Mouse (Mus musculus) adrenal gland, adult (tissue): ENCODE results near the gene Ssbp4.
"Not testable (repeated sequence)": the region's sequence is repeated elsewhere in the genome, so short reads cannot be mapped to it uniquely, and the experiment has no call there.

ENCODE experiments used
- DNase-seq, 2 experiments: peaks; one replicate each; pipeline ENCODE4 v3.0.0; 2022 to 2023; ENCODE audit warnings: low spot score in 1 of 2; ENCODE audit not compliant: inconsistent age in 2 of 2

The Ssbp4 gene

DNA sequence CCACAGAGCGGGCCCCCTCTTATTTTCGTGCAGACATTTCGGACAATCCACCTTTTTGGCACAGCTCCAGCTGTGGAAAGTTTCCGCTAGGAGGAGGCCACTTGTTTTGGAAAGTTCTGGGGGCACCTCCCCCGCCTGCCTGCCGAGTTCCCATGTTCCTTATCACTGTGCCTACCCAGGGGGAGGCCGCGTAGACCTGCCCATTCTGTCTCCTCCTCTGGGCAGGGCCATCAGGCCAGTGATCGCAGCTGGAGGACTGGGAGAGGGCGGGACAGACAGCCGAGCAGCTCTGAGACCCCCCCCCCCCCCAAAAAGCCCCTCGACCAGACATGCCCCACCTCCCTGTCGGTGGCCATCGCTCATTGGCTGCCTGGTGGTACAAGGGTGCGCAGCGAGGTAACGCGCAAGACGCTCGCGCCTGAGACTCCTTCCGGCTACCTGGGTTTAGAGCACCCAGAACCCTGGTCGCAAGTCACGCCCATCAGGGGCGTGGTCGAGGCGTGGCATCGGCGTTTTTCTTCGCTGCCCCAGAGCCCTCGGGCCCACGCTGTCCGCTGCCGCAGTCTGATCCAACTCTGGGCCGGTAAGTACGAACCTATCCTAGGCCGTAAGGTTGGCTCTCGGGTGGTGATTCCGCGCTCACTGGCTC, 14.6 kb downstream of the Ssbp4 start, which contains the start of gene Isyna1:
TSS of gene Isyna1 (plus strand) at position 413 of the 649 bp plus-strand sequence.
- DNase-seq: peak; percentile 96 to 98

DNA sequence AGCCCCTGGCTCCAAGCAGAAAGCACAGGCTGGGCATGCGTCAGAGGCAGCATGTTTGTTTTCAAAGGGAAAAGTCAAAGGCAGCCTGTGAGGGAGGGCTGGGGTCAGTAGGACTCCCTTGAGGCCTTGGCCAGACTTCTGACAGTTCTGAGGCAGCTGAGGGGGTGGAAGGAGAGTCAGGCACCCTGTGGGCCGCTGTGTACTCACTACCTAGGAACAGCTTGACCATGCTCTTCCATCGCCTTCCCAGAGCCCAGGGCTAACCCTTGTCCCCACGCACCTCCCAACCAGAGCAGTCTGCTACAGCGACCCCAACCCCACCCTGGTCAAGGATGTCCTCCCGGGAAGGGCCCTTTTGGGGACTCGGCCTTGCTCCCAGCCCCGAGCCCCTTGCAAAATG, 15.5 kb downstream of the Ssbp4 start:
- peak; percentile 88 to 89 for DNase-seq

DNA sequence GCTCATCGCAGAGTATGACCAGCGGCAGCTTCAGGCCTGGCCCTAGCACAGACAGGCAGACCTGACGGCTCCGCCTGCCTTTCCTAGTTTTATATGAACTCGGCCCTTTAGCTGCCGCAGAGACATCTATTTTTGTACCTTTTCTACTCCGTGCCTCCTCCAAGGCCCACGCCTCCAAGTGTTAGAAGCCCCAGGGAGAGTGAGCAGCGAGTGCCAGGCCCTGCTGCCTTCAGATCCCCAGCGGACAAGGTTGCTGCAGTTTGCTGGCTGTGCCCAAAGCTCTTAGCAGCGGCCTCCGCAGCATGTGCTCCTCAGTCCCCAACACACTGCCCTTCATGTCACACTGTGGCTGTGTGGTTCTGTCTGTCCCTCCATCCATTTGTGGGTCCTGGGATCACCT, 17.1 kb downstream of the Ssbp4 start:
- DNase-seq: no peak

DNA sequence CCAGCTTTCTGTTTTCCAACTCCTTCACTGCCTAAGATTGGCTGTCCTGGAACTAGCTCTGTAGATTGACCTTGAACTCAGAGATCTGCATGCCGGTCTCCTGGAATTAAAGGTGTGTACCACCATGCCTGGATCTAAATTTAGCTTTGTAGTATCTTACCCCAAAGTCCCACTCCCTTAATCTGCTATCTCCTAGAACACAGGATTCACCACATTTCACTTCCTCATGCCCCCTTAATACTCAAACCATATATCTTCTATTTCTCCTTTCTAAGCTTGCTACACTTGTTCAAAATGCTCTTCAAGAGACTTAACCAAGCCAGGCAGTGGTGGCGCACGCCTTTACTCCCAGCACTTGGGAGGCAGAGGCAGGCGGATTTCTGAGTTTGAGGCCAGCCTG, 20.7 kb downstream of the Ssbp4 start:
- DNase-seq: not testable (repeated sequence)

DNA sequence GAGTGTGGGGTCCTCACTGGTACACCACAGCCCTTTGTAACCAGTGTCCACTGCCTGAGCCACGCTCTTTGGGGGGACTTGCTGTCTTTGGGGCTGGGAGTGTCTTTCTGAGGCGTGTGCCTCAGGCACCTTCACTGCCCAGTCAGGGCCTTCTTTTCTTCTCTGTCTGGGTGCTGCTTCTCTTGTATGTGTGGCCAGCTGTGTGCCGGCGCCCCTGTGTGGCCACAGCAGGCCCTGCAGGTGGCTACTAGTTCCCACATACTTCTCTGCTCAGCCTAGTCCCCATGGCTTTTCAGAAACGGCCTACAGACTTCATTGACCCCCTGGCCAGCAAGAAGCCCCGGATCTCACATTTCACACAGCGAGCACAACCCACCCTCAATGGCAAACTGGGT, 23.4 kb downstream of the Ssbp4 start:
- DNase-seq: peak; percentile 83 to 92

DNA sequence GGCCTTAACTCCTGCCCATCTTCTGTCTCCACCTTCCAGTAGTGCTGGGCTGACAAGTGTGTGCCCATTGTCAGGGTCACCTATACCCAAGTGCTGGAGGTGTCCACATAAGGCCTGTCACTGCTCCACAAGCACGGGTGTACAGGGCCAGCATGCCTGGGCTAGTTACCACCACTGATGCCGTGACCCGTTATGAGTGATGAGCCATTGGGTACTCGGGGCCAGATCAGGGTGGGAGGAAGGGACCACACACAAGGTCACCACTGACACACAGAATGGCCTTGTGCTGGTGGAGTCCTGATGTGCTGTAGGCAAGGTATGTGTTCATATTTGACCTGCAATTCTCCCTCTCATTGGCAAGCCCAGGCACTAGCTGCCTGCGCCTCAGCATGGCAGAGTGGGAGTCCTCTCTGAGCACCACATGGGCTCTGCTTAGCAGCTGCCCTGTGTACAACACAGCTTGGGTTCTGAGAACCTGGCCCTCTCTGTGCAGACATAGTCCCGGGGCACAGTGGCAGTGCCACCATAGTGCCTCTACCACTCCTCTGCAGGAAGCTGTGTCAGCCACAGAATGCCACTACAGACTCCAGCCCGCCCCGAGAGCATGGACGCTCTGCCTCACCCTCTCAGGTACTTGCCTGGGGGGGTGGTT, 23.9 kb downstream of the Ssbp4 start:
- peak; percentile 82 to 89 for DNase-seq

DNA sequence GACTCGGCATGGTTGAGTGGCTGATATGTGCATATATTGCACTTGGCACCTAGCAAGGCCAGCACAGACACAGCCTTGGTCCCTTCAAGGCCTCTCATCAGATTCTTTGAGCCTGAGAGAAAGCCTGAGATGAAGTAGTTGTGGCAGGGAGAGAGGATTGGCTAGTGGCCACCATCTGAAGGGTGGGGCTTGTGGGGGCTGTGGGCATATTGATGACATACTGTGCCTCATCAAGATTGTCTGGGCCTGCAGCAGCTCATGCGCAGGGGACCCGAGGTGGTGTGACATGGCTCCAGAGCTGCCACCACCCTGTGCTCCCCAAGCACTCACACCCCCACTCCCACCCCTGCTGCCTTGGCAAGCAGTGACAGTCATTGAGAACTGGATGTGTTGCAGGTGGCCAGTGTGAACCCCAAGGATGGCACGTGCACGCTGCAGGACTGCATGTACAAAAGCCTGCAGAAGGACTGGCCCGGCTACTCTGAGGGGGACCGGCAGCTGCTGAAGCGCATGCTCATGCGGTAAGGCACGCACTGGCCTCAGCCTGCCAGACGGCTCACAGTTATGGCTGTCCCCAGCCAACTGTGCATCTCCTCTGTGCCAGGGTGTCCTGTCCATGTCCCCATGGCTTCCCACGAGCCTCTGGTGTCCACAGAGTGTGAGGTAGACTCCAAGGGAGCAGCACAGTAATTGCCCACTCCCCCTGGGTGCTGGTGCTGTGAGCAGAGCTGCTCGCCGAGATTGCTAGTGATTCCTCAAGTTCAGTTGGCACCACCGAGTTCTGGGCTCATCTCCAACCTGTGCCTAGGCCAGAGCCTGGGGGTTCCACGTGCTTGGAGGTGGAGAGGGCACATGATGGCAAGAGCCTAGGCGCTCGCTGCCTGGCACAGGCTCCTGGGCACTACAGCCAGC, 24.9 kb downstream of the Ssbp4 start:
- peak in 1 of 2 experiments; percentile 85 for DNase-seq

DNA sequence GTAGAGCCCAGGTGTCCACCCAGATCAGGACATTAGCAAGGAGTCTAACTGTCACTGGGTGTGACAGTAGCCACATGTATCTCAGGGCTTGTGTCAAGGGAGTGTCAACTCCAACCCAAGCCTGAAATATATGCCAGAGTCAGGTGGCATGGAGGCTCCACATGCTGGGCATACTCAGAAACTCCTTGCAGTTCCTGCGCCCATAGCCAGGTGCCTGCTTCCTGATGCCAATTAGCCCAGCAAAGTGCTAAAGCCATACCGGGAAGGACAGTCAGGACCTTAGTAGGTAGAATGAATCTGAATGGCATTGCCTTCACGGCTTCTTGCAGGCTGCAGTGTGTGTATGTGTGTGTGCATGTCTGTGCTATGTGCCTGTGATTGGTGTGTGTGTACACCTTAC, 31.5 kb downstream of the Ssbp4 start:
- no peak for DNase-seq

DNA sequence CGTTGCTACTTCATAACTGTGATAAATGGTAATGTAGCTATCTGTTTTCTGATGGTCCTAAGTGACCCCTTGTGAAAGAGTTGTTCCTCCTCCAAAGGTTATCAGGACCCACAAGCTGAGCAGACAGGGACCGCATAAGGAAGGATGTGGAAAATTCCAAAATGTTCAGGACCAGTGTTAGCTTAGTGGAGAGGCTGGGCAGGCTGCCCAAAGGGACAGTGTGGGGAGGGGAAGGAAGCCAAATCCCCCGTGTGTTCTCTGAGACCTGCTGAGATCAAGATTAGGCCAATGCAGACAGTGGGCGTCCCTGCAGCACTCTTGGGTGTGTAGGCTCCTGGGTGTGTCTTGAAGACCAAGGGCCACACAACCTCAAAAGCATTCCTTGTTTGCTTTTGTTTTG, 33.8 kb downstream of the Ssbp4 start:
- peak; percentile 77 to 87 for DNase-seq

DNA sequence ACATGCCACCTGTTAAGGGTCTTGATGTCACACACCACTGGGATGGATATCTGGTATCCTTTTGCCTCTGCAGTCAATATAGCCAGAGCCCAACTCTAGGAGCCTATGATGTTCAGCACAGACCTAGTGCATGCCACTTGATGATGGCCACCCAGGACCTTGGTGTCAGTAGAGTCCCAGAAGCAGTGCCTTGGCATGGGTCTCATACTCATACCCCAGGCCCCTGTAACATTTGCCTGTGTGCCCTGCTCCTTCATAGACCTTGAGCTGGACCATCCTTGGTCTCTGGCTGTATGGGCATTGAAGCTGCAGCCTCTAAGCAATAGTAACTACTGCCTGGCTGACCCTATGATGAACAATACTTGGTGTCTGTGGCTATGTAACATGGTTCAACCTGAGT, 34.4 kb downstream of the Ssbp4 start:
- no peak for DNase-seq

DNA sequence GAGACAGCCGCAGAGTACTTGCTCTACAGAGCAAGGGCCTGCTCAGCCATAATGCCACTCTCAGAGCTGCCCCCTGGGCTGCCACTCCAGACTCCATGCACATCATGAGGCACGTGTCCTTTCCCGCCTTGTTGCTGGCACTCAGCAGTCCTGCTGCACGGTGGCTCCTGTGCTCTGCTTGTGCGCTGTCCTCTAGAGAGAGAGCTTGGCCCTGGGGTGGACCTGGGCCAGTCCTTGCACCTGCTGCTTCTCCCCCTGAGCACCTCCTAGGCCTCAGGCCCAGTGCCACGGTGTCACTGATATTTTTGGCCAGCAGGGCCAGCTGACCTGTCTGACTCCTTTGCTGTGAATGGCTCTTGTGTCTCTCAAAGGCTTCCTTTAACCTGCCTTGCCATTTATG, 37.7 kb downstream of the Ssbp4 start:
- DNase-seq: no peak

DNA sequence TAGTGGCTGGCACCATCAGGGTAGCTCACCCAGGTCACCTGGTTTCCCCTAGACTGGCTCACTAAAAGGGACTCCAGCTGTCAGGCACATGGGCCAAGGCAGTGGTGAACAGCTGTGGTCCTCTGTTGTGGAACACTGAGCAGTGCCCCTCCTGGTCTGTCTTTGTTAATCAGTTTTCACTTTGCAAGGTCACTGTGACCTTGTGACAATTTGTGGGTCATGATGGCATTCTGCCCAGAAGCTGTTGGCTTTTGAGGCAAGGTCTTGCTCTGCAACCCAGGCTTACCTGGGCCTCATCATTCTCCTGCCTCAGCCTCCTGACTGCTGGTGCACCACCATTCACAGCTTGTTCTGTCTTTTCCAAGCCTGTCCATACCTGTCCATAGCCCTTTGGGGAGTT, 38.3 kb downstream of the Ssbp4 start:
- peak; percentile 62 to 87 for DNase-seq

DNA sequence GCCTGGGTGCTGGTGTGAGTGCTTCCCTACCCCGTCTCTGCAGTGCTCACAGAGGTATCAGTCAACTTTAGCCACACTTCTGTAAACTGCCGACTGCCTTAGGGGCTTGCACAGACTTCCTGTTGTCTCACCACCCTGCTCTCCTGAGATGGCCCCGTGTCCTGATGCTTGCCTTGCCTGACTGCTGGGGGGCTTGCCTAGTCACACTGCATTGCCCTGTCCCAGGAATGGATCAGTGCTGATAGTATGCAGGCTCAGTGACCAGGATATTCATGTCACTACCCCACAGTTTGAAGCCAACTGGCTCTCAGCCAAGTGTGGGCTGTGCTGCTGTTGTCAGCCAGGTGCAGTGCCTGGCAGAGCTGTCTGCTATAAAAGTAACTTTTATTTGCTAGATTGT, 43.1 kb downstream of the Ssbp4 start:
- DNase-seq: peak; percentile 44 to 74

DNA sequence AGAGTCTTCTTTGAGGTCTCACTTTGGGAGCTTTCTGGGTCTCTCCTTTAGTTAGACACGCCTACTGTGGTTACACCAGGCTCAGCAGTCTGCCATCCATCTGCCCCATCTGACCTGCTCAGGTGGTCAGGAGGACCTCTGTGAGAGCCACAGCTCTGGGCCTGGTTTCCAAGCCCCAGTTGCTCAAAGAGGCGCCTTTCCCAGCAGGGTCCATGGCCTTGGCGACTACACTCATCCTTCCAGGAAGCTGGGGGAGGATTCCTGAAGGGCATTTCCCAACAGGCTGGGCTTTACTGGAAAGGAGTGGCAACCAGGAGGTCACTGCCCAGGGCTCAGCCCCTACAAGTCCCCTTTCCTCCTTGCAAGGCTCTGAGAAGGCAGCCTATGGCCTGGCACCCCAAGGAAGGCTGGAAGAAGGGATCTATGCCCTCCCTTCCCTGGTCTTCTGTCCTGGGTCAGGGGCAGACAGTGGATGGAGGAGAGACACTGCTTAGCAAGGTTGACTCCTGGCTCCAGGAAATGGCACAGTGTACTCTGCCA, 43.9 kb downstream of the Ssbp4 start:
- peak; percentile 36 to 91 for DNase-seq

DNA sequence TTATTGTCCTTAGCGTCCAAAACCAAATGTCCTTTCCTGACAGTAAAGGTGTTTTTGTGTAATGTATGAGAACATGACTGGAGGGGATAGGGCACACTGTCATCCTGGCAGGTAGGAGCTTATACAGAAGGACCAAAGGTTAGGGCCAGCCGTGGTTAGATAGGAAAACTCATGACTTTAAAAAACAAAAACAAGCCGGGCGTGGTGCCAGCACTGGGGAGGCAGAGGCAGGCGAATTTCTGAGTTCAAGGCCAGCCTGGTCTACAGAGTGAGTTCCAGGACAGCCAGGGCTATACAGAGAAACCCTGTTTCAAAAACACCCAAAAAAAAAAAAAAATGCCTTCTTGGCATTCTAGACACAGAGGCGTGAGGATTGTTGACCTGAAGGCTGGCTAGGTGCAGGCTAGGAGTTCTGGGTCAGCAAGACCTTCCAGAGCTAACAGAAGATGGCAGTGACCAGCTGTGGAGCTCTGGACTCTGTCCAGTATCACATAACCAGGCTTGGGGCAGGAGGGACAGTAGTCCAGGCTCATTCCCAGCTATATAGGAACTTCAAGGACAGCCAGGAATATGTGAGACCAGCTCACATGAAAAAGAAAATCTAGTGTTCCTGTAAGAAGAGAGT, 44.8 kb downstream of the Ssbp4 start:
- peak in 1 of 2 experiments; percentile 58 for DNase-seq

DNA sequence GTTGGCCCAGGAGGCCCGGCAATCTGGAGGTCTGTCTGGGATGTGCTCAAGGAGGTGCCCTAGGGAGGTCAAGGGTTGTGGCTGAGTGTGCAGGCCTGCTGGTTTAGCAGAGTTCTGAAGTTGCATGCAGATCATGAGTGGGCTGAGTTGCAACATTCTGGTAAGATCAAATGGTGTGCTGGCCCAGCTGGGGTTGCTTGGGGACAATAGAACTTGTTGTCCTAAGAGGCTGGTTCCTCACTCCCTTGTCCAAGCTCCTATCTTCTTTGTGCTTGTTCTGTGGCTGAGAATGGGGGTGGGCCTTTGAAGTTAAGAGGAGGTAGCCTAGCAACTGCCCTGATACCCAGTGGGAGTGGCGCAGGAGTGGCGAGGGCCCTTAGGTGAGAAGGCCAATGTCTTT, 45.9 kb downstream of the Ssbp4 start:
- peak in 1 of 2 experiments; percentile 76 for DNase-seq

DNA sequence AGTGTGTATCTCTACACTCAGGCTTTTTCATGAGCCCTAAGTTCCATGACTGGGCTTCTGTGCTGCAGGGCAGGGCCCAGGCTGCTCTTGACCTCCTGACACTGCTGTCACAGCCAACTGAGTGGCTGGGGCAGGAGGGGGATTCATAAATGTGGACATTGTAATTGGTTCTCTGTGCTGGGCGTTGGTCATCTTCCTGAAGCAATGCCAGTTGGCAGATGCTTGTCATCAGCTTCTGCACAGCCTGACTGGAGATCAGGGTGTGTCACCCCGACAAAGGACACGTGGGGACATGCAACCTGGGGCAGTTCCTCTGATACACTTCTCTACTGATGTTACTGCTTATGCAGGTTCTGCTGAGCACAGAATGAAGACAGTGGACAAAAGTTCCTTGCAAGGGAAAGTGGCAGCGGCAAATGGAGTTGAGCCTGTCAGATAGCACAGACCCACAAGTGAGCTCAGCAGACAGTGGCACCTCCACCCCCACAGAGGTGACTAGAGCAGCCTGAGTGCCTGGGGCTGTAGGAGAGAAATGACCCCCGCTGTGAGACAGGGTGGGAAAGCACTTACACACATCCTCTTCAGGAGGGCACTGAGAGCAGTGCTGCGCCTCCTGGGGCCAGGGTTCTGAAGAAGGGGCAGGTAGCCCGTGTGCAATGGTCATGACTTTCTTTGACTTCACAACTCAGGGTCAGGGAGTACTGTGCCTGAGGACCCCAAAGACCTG, 46.7 kb downstream of the Ssbp4 start:
- peak; percentile 83 to 90 for DNase-seq

DNA sequence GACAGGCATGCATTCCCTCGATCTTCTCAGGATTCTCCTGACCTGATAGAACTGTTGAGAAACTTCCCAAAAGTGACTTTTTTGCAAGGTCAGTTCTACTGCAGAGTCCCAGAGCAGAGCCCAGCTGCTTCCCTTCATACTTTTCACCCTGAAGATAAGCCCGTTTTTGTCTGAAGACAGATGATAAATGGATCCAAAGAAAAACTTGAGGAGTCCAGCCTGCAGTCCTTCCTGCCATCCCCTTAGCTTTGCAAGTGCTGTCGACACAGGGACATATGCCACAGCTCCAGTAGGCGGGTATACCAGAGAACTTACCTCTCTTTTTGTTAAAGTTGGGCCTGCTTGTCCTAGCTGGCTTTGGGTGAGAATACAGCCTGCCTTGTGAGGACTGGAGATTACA, 47.3 kb downstream of the Ssbp4 start:
- DNase-seq: no peak

DNA sequence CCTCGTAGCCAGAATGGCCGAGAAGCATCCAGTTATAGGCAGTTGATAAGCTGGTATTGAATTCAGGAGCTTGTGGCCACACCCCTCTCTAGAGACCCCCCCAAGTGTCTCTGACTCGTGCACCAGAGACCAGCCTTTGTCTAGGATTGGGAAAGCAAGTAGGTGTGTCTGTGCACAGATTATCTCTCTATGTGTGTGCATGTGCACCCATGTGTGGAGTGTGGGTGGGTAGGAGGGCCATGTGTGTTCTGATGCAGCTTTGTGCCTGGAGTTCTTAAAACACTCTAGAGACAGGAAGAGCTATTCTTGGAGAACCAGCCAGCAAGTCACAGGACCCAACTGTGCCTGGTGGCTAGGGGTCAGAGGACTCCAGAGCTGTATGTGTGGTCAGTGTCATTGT, 48.1 kb downstream of the Ssbp4 start:
- DNase-seq: no peak

DNA sequence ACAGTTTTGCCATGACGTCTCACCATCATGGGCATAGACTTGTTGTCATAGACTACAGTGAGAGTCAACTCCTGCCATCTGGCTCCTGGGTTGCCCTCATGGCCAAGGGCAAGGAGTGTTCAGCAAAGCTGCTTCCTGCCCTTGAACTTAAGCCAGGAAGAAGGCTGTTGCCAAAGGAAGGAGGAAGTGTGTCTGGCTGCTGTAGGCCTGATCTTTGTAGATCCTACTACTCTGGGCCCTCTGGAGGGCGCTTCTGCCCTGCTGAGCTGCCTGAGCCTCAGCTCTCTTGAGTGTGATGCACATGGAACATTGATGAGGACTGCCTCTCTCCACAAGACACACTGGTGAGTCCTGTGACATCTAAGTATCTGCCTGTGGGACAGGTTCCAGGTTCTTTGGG, 48.6 kb downstream of the Ssbp4 start:
- DNase-seq: peak; percentile 79 to 87
